Mouse (Mus musculus) mouse trophoblast stem cell (cell line): ENCODE data around the gene Btbd19.

Experiments
- in situ Hi-C, 2 experiments: fragments of 300-500 bp; cut with MseI, MboI; formaldehyde crosslinking; loops; 2 replicates in 1 of 2; 3 replicates in 1 of 2; pipeline ENCODE4 v1.15.1; 2025

Btbd19 gene

DNA sequence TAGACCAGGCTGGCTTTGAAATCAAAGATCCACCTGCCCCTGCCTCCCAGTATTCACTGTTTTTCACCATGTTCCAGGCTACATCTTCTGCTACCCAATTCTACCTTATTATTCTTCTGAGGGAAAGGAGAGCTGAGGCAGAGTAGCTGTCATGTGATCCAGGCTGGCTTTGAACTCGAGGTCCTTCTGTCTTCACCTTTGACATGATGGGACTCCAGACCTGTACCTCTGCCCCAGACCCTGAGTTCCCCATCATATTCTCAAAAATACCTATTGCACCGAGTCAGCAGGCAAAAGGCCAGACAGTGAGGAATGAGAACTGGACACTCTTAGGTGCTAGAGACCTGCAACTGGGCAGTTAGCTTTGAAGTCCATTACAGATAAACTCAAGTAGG lies 9.1 kb upstream of the Btbd19 start:
- in situ Hi-C loops: no loop called here

GRCm38 (mm10) chr4:117133817-117134600 lies 8.5 kb upstream of the Btbd19 start, which contains the start of gene Plk3:
TSS of gene Plk3 (minus strand) at chr4:117133963.
- in situ Hi-C loops: no loop called here

DNA sequence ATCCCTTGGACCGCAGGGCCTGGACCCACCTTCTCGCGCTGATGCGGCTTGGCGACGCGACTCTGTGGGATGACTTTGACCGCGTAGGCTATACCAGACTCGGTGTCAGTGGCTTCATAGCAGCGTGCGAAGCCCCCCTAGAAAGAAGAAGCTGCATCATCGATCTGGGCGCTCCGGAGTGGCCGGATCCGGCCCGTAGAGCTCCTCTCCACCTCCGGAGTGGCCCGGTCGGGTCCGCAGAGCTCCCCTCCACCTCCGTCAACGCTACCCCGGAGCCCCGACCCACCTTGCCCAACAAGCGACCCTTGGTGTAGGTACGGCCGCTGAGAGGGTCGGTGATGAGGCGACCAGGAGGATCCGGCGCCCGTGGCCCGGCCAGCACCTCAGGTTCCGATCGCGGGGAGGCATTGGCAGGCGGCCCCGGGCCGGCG lies 7.9 kb upstream of the Btbd19 start:
- in situ Hi-C loops: no loop called here

DNA sequence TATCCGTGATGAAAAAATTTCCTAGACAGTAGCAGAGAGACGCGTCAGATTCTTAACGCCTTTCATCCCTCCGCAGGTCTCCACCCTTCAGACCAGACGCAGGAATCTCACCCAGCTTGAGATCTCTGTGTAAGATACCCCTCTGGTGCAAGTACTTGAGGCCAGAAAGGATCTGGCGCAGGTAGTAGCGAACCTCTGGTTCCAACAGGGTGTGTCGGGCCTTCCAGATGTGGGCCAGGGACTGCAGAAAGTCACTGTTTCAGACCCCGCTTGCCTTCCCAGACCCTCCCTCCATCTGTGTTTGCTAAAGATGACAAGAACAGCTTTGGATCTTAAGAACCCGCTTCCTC lies 7.2 kb upstream of the Btbd19 start:
- in situ Hi-C loops: no loop called here

DNA sequence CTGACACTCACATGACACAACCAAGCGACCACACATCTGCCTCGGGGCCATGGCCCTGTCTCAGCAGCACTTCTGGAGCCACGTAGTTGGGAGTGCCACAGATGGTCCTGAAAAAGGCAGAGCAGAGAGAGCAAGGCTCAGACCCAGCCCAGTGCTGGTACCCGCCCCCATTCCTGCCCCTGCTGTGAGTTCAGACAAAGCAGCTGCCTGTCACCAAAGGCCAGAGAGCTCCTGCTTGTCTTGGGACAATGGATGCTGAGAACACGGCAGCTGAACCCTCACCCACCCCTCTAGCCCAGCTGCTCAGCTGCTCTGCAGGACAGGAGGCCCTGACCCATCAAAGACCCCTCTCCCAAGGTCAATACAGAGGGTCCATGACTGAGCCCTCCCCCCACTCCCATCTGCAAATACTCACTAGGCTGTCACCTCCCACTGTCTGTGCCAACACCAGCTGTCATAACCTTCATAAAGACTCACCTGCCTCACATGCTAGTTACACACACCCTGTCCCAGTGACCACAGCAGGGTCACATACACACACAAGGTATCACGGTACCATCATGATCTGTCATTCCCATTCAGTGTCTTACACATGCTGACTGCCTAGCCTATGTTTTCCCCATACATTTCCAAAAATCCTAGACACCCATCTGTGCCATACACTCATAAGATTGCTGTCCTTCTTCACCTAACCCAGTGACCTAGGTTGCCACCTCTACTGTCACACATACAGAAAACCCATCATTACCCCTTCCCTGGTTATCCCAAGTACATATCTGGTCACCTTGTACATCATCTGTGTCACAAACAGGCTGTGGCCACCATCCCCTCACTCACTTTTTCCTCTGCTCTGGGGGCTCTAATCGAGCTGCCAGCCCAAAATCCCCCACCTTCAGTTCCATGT lies 6.6 kb upstream of the Btbd19 start:
- in situ Hi-C loops: no loop called here

GRCm38 (mm10) chr4:117131198-117131597 lies 5.7 kb upstream of the Btbd19 start:
- in situ Hi-C loops: no loop called here

DNA sequence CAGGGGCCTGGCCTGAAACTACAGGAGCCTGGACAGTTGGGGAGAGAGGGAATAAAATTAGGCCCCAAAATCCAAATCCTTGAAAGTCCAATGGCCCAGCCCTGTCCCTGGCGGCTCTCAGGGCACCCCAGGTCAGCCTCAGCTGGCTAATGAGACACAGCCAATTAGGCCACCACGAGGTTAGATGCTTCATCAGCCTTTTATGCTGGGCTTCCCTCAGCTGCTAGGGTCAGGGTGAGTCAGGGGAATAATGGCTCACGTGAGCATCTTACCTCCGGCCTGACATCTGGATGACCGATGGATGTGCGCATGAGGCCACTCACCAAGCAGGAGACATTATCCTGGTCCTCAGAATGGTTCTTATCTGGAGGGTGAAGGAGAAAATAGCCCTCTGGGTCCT lies 5.3 kb upstream of the Btbd19 start:
- in situ Hi-C loops: no loop called here

- in situ Hi-C loops: no loop called here
These were observed 2.6 kb upstream of the Btbd19 start for GRCm38 (mm10) chr4:117127991-117128686.

GRCm38 (mm10) chr4:117126675-117127290 lies 1.3 kb upstream of the Btbd19 start, which contains the start of gene Tctex1d4:
TSS of gene Tctex1d4 (plus strand) at chr4:117126794.
- in situ Hi-C loops: no loop called here

DNA sequence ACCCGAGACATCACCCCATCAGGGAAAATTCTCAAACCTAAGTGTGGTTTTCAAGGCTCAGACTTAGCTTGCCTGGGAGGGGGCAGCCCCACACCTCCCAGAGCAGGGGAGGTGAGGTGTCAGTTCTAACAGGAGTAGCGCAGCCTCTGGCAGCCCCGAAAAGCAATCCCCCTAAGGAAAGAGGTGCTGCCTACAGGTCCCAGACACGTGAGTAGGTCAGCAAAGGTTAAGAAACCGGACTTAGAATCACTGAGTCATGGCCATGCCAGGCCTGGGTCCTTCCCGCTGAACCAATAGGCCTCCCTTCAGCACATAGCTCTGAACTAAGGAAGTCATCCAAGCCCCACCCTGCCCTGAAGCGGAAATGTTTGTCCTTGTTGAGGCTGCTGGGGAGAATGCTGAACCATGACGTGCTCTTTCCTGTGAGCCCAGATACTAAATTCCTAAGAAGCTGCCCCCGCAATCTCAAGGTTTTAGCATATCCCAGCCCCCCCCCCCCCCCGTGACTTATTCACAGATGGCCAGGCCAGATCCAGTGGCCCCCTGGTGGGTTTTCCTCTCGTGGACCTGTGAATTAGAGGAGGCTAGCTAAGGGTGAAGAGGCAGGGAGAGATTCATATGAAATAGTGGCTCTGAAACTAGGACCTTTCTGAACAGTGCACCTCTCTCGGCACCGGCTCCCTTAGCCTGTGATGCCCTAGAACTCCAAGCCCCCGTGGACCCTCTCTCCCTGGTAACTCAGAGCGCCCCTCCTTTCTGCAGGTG lies 567 bp upstream of the Btbd19 start:
- in situ Hi-C loops: no loop called here

DNA sequence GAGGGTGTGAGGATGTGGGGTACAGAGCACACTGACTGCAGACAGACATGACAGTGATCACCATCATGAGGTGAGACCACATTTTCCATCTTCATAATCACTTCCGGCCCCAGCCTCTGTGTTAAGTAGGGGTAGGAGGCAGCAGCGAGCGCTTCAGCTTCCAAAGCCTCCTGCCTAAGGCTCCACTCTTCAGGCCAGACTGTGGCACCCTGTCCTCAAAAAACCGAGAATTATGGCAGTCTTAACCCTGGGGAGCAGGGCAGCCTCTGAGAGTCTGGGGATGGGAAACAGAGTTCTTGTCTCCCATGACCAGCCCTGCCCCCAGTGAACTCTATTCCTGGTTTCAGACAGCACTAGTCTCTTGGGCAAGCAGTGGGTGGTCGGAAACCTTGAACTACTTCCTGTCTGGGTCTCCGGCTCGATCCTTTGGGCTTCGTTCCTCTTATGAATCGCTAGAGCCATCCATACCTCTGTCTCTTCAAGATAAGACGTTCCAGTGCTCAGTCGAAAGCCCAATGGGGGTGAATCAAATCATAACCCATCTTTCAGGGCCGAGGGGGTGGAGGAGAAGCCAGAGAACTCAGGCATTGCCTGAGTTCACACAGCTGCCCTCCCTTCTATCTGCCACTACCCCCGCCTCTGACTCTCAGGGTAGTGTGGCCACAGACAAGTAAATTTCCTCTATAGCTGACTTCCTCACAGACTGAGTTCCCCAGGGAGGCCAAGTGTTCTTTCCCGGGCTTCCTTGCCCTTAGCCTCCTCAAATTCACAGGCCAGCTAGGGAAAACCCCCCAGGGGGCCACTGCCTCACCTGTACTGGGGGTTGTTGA lies 792 bp downstream of the Btbd19 start:
- in situ Hi-C loops: no loop called here

- in situ Hi-C loops: no loop called here
These were observed 1.4 kb downstream of the Btbd19 start for GRCm38 (mm10) chr4:117124218-117124517.

DNA sequence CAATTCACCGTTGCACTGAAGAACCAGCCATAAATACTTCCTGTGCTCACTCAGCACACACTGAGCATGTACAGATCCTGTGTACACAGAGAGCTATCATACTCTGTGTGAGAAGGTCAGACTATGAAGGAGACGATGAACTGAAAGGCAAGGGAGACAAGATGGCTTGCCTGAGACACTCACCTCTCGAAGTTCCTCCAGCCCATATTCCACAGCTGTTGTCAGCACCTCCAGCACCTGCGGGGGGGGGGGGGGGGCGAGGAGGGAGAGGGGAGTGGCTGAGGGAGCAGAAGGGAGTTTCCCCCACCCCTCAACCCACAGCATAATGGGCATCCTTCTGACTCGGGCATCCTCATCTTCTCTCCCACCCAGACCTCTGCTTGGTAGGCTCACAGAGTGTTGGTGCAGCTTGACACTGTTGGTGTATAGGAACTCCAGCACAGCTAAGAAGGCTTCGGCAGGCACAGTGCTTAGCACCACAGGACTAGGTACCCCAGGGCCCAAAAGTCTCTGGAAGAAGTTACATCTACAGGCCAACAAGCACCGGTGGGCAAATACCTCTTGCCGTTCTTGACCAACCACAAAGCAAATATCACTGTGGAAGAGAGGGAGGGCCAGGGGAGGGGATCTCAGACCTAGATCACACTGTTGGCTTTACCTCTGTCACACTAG lies 1.8 kb downstream of the Btbd19 start:
- in situ Hi-C loops: no loop called here

GRCm38 (mm10) chr4:117122209-117122608 lies 3.3 kb downstream of the Btbd19 start:
- in situ Hi-C loops: no loop called here

DNA sequence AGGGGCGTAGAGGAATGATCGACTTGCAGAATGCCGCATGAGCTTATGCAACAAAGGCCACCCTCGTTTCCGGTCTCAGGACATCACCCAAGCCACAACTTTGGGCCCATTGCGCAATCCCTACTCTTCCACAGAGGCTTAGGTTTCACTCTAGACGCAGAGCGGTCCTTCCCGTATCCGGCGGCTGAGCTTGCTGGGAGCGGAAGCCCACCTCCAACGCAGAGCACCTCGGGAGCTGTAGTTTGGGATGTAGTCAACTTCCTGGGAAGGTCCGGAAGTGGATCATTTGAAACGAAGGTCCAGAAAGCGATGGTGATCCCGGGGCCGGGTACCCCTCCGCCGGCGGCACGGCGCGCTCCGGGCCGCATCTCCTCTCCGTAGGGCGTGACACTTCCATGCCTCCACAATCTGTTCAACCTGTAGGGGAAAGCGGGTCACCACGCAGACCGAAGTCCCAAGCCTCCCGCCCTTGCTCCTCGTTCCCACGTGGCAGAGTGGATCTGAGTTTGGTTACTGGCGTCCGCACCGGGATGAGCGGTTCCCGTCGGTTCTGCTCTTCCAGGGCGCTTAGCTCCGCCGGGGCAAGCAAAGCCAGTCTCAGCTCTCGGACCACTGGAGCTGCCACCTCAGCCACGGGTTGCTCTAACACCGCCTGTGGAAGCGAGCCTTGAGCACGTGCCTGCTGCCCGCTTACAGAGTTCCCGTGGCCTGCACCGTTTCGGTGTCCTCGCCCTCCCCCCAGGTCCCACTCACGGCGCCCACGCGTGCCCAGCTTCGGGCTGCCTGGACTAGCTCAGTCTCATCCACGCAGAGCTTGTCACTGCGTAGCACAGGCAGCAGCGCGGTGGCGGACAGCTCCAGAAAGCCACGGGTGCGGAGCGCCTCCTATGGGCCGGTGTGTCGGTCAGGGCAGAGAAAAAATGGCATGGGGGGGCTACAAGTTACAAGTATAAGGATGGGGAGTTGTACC lies 4.8 kb downstream of the Btbd19 start:
- in situ Hi-C loops: no loop called here

- in situ Hi-C loops: no loop called here
These were observed 5.5 kb downstream of the Btbd19 start for GRCm38 (mm10) chr4:117120052-117120444.

DNA sequence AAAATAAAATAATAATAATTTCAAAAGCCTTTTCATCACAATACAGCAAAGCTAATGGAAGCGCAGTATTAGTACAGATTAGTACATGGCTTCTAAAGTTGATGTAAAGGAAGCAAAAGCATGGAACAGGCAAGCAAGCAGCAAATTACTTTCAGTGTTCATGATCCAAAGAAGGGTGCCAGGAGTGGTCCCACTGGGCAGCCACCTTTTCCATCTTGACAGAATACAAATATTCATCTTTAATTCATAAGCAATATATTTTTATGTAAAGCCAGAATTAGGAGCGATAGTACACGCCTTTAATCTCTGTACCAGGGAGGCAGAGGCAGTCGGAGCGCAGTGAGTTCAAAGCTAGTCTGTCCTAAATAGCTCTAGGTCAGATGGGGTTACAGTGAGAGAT lies 5.9 kb downstream of the Btbd19 start:
- in situ Hi-C loops: no loop called here

GRCm38 (mm10) chr4:117117931-117118330 lies 7.6 kb downstream of the Btbd19 start:
- in situ Hi-C loops: no loop called here
